Mouse (Mus musculus) gonadal fat pad, adult 2 months (tissue): ENCODE results near the gene Pgap2. TPM values are rescaled to one million over a fixed set of nuclear protein-coding genes. Genes with fewer than 3 reads are reported as not detected.
"Not testable (repeated sequence)": the region's sequence is repeated elsewhere in the genome, so short reads cannot be mapped to it uniquely, and the experiment has no call there.

Experiments used
- DNase-seq: peaks from one replicate; pipeline ENCODE4 v3.0.0-alpha.2; 2012; ENCODE audit warnings: low read depth
- polyA plus RNA-seq: library from polyadenylated mRNA; depleted of rRNA; stranded (reverse); fragments of >200 nt; gene quantifications from 2 replicates; pipeline ENCODE4 v1.2.3, GENCODE M21; 2012; rRNA removed

Pgap2 gene
- polyA plus RNA-seq, 1 experiment = 485 TPM

DNA sequence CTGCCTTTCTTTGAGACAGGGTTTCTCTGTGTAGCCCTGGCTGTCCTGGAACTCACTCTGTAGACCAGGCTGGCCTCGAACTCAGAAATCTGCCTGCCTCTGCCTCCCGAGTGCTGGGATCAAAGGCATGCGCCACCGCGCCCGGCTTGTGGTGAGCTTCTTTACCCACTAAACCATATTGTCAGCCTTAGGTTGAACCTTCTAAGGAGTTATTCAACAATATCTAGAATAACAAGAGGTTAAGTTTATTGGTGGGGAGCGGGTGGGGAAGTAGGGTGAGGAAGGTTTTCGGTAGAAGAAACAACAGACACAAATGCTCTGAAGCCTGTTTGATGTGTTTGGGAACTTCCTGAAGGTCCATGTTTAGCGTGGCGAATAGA is 56.0 kb downstream of the Pgap2 start:
- not testable (repeated sequence) for DNase-seq

- DNase-seq = no peak
Observed at GRCm38 (mm10) chr7:102266401-102267042, 56.5 kb downstream of the Pgap2 start.

GRCm38 (mm10) chr7:102267113-102267579 is 57.1 kb downstream of the Pgap2 start:
- DNase-seq = no peak

DNA sequence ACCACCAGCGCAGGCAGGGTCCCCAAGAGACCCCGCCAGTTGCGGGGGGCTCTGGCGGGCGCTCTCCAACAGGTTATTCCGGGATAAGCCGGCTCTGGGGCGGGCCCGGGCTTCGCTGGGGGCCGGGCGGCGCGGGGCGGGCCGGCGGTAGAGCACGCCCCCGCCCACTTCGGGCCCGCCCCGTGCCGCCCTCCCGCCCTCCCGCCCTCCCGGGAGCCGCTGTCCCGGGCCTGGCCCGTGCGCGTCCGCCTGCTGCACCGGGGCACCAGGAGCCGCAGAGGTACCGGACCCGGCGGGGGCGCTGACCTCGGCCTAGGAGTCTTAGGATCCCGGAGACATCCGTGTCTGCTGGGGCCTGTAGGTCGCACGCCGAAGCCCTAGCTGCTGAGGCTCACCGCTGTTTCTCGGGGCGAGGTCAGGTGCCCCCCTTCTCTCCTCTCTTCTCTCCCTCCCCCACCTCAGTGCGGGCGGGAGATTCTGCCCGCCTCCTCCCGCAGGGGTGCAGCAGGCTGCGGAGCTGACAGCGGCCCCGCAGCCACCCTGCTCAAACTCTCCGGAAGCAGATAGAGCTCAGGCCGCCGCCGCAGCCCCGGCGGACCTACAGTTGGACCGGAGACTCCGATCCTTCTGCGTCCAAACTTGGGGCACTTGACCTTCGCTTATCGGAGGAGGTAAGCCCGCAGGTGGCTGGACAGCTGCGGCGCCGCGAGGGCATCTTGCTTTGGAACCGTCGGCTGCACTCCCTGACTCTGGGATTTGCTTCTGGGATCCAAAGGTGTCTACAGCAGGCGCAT is 57.8 kb downstream of the Pgap2 start, which contains the start of gene Stim1:
Stim1 (plus strand) TSS at position 206 of the 794 bp plus-strand sequence.
- DNase-seq = no peak

DNA sequence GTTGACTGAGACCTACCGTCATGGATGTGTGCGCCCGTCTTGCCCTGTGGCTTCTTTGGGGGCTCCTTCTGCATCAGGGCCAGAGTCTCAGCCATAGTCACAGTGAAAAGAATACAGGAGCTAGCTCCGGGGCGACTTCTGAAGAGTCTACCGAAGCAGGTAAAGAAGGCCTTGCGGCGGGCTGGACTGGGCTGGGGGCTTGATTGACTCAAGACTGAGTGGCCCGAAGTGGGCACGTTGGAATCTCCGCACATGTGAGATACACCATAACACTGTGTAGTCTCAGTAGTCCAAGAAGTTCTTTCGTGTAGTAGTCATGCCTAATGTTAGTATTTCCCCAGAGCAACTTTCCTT is 58.4 kb downstream of the Pgap2 start:
- no peak for DNase-seq

- no peak for DNase-seq
Observed at GRCm38 (mm10) chr7:102272422-102272948, 62.5 kb downstream of the Pgap2 start.

DNA sequence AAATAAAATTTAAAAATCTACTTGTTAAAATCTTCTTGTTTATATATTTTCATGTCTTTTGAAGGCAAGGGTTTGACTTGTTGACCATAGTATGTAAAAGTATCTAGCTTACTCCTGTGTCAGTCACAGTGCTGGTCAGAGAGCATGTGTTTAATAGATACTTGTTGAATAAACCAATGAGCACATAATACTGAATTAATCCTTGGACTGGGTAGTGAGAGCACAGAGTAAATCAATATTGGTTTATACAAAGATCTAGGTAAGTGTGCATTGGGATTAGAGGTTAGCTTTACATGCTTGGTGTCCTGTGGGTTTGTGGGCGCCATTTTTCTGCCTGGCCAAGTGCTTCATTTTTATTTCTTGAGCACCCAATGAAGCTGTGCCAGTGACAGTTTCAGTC is 71.4 kb downstream of the Pgap2 start:
- DNase-seq = no peak

GRCm38 (mm10) chr7:102282261-102282660 is 72.3 kb downstream of the Pgap2 start:
- DNase-seq = no peak

Other genes with a start within 250 kb of the Pgap2 start
- 13.5 and 19.7 TPM in 2 replicates for gene Il18bp, start 191.5 kb upstream of the Pgap2 start, polyA plus RNA-seq
- 59.9 and 61.7 TPM in 2 replicates for gene Rnf121, start 144.7 kb upstream of the Pgap2 start, polyA plus RNA-seq
- 14.4 and 17.2 TPM in 2 replicates for gene Xndc1, start 144.7 kb upstream of the Pgap2 start, polyA plus RNA-seq
- 2.7 and 3.0 TPM in 2 replicates for gene Xntrpc, start 144.5 kb upstream of the Pgap2 start, polyA plus RNA-seq
- not detected in 2 replicates for gene Trpc2, start 127.1 kb upstream of the Pgap2 start, polyA plus RNA-seq
- 0.43 TPM in 1 of 2 replicates, not detected in the other for gene Art1, start 108.5 kb upstream of the Pgap2 start, polyA plus RNA-seq
- gene Art5, start 100.7 kb upstream of the Pgap2 start, polyA plus RNA-seq = 0.15 and 0.66 TPM in 2 replicates
- gene Chrna10, start 93.4 kb upstream of the Pgap2 start, polyA plus RNA-seq = 0.05 and 0.08 TPM in 2 replicates
- gene Nup98, start within 50 bp of the Pgap2 start, polyA plus RNA-seq = 17.1 and 23.6 TPM in 2 replicates
- 47.5 and 55.5 TPM in 2 replicates for gene Rhog, start 45.8 kb downstream of the Pgap2 start, polyA plus RNA-seq
- 58.3 and 64.5 TPM in 2 replicates for gene Stim1, start 57.6 kb downstream of the Pgap2 start, polyA plus RNA-seq
- gene Rrm1, start 231.5 kb downstream of the Pgap2 start, polyA plus RNA-seq = 13.2 and 13.8 TPM in 2 replicates